ENCODE assay signal across 12 mouse cellular contexts in genomic region chr5:82966824-82967223, GRCm38 (mm10).
A peak's percentile ranks its signal among the peaks of the same experiment; 100 is the strongest.
DNase-seq lines count a peak whose midpoint lies in the region; ATAC-seq and TF ChIP-seq lines count a peak whose summit lies in the region.
"Had no signal": no experiment of that assay in that cellular context is flagged by ENCODE, and none has a peak within 500 bp of the region (broad histone marks: within the 10 kb centered on the region; RNA-seq: fewer than 3 reads in every experiment).

No protein-coding gene starts in this region.

- no peaks in the 10 kb centered on the region for H3K36me3 ChIP-seq in hindbrain, postnatal 0 days (ENCODE audit: insufficient read depth, low read length)
- H3K36me3 ChIP-seq: heart, embryonic 12.5 days had no signal

- no peak overlapping the region for H3K4me3 ChIP-seq in cerebellum, adult 2 months (replicated peaks; ENCODE audit: insufficient read depth, low read depth, low read length)
- no peak overlapping the region for H3K4me3 ChIP-seq in hindbrain, postnatal 0 days (ENCODE audit: low read length)
- H3K4me3 ChIP-seq: heart, embryonic 12.5 days; megakaryocyte, embryonic 14.5 days had no signal

- ATAC-seq in hindbrain, postnatal 0 days: 0 out of 2 replicates have a peak, but pooled peaks have one; percentile 46

- H3K4me2 ChIP-seq in hindbrain, postnatal 0 days (ENCODE audit: low read depth, low read length): no peak overlapping the region
- H3K4me2 ChIP-seq: heart, embryonic 12.5 days had no signal

- peak; percentile 30 to 33 for DNase-seq in cerebellum, postnatal 10 days
- no peak for DNase-seq in cerebellum, adult 2 months
- DNase-seq in lung, postnatal 36 days: peak; percentile 2
- no peak for DNase-seq in lung, postnatal 25 days (ENCODE audit: low spot score)
- peak; percentile 4 for DNase-seq in hindbrain, postnatal 0 days (ENCODE audit: low spot score)
- peak; percentile 61 for DNase-seq in retina, postnatal 1 day
- DNase-seq in kidney, postnatal 4 days: no peak
- no peak for DNase-seq in kidney, postnatal 10 days
- DNase-seq: kidney, adult 9 months; thymus, adult 18-20 months had no signal

- H3K4me1 ChIP-seq in cerebellum, adult 2 months (ENCODE audit: control insufficient read depth, insufficient read depth, low read length): no peaks in the 10 kb centered on the region
- no peaks in the 10 kb centered on the region for H3K4me1 ChIP-seq in hindbrain, postnatal 0 days (ENCODE audit: insufficient read depth, low read length)
- H3K4me1 ChIP-seq: heart, embryonic 12.5 days; megakaryocyte, embryonic 14.5 days had no signal

- no peak for TF ChIP-seq CTCF in cerebellum, adult 2 months (IDR thresholded peaks at IDR 0.05; ENCODE audit: borderline replicate concordance, insufficient read depth, low read depth, low read length)
- no peak for TF ChIP-seq CTCF in hindbrain, postnatal 0 days (IDR thresholded peaks at IDR 0.05; ENCODE audit: low read depth)

- WGBS in cerebellum, adult 2 months: 76% methylated on average over 3 of the region's 3 CpGs
- 44% methylated on average over 3 of the region's 3 CpGs for WGBS in hindbrain, postnatal 0 days

- H3K27ac ChIP-seq in cerebellum, adult 2 months (ENCODE audit: insufficient read depth, low read length): no peak overlapping the region
- H3K27ac ChIP-seq in hindbrain, postnatal 0 days: no peak overlapping the region

- no peaks in the 10 kb centered on the region for H3K9me3 ChIP-seq in hindbrain, postnatal 0 days (ENCODE audit: low read length)
- H3K9me3 ChIP-seq: heart, embryonic 12.5 days; megakaryocyte, embryonic 14.5 days had no signal

- H3K27me3 ChIP-seq in cerebellum, adult 2 months (ENCODE audit: control insufficient read depth, insufficient read depth, low read length): no peaks in the 10 kb centered on the region
- no peaks in the 10 kb centered on the region for H3K27me3 ChIP-seq in hindbrain, postnatal 0 days (ENCODE audit: insufficient read depth, low read length)
- H3K27me3 ChIP-seq: heart, embryonic 12.5 days; megakaryocyte, embryonic 14.5 days had no signal

- no peak overlapping the region for H3K9ac ChIP-seq in hindbrain, postnatal 0 days (replicated peaks; ENCODE audit: low read length)
- H3K9ac ChIP-seq: heart, embryonic 12.5 days had no signal

- TF ChIP-seq POLR2A in cerebellum, adult 2 months (IDR thresholded peaks at IDR 0.05; ENCODE audit: borderline replicate concordance, insufficient read depth, low read length): no peak

Comparison
In these comparisons a context has a peak if more than half of its experiments do, and no peak if none do; other contexts are left out.
1. DNase-seq: peak in cerebellum, postnatal 10 days (2 of 2), lung, postnatal 36 days (single experiment), hindbrain, postnatal 0 days (single experiment) and retina, postnatal 1 day (single experiment); none in cerebellum, adult 2 months (0 of 2), lung, postnatal 25 days (single experiment), kidney, postnatal 4 days (0 of 2) and kidney, postnatal 10 days (single experiment).